Mouse (Mus musculus) frontal cortex, postnatal 14 days (tissue): Measurements from ENCODE around the gene Pex5.
A peak's percentile ranks its signal among the peaks of the same experiment; 100 is the strongest.

Source experiments
- DNase-seq, 2 experiments: peaks; one replicate each; pipeline ENCODE4 v3.0.0; 2022; ENCODE audit warnings: low spot score in 2 of 2

The Pex5 gene

DNA sequence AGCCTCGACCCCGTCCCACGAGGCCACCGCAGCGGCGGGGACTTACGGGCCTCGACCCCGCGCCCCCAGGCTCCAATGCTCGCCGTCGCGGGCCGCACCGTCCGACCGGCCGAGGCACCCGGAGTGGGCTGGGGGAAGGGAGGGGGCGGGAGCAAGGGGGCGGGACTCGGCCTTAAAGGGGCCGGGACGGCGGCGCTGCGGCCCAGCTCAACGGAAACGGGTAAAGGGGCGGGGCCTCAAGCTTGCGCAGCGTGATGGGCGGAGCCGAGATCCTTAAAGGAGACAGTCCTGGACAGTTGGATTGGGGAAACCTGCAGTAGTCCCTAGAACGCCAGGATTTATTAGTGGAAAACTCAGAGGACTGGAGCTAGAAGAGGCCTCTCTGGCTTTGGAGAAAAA lies at the start of gene Pex5:
Gene Pex5 (minus strand): TSS at position 141 of the 399 bp plus-strand sequence.
- DNase-seq, result peak; percentile 92 to 95

DNA sequence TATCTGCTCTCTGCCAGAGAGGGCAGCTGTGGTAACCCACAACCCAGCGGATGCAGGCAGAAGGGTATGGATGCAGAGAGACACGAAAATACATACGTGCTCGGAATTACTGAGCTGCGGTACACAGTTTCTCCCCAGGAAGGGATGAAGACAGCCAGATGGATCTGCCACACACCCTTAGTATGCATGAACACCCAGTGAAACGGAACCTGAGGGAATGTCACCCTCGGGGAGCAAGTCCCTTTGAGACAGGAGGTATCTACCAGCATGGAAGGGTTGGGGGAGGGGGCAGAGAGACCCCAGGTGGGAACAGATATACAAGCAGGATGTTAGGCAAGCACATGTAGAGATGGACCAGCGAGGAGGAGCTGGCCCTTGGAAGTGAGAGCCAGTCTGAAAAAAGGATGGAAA lies 49.0 kb upstream of the Pex5 start:
- DNase-seq, result peak in 1 of 2 experiments; percentile 39

- no peak for DNase-seq
Observed at GRCm38 (mm10) chr6:124459388-124459787, 44.5 kb upstream of the Pex5 start.

GRCm38 (mm10) chr6:124458505-124458904 lies 43.6 kb upstream of the Pex5 start:
- no peak for DNase-seq

DNA sequence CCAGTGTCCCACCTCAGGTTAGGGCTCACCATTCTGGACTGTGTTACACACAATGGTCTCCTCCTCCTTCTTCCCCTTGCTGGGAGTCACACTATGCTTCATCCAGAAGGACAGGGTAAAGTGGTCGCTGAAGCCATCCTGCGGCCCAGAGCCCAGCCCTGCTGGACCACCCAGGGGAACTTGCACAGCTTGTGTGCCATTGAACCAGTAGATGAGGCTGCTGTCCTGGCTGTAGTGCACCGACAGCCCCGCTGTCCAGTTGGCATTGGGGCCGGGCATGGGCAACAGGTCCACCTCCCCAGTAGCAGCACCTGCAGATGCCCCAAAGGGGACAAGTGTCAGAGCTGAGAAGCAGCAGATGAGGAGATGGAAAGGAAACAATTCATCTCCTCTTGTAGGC lies 43.0 kb upstream of the Pex5 start:
- DNase-seq, result no peak

GRCm38 (mm10) chr6:124456243-124456642 lies 41.4 kb upstream of the Pex5 start:
- no peak for DNase-seq

- DNase-seq, result no peak
Observed at GRCm38 (mm10) chr6:124453756-124454155, 38.9 kb upstream of the Pex5 start.

GRCm38 (mm10) chr6:124451995-124452394 lies 37.1 kb upstream of the Pex5 start:
- no peak for DNase-seq

DNA sequence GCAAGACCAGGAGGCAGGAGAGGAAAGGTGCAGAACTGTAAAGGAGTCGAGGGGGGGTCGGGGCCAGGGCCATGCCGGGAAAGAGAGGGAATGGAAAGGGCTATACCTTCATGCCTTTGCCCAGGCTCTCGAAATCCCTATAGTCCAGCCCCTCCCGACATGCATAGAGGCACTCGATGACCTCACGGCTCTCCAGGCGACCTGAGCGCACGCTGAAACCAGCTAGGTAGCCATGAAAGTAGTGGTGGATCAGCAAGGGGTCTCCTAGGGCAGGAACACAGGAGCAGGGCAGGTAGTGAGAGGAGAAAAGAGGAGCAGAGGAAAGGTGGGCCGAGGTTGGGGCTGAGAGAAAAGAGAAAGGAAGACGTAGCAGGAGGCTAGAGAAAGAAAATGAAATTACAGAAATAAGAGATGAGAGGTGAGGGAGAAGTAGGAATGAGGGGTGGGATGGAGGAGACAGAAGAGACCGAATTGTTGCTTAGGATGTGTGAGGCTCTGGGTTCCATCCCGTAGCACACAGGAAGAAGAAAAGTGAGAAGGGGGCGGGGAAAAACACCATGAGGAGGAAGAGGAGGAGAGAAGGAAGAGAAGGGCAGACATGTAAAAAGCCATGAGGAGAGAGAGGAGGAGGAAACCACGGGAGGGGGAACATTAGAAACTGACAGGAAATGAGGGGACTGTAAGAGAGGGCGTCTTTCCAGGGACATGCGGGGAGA lies 35.0 kb upstream of the Pex5 start:
- DNase-seq, result no peak

GRCm38 (mm10) chr6:124448959-124449667 lies 34.2 kb upstream of the Pex5 start:
- no peak for DNase-seq

GRCm38 (mm10) chr6:124448186-124448852 lies 33.5 kb upstream of the Pex5 start:
- DNase-seq, result no peak

DNA sequence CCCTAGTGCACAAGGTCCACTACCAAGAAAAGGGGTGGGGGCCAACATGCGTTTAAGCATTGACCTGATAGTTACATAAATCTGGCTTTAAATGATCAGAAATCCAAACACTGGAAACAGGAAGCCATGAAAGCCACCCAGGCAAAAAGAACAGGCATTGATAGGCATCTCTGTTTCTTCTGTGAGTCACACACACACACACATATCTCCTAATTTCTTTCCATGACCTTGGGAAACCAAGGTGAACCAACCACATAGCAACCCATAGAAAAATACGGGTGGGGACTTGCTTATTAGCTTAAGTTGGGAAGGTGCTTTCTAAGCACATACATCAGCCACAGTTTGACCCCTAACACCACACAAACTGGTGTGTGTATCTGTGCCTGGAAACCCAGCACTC lies 32.5 kb upstream of the Pex5 start:
- DNase-seq, result no peak

GRCm38 (mm10) chr6:124446459-124446858 lies 31.6 kb upstream of the Pex5 start:
- DNase-seq, result no peak

GRCm38 (mm10) chr6:124446024-124446423 lies 31.2 kb upstream of the Pex5 start:
- DNase-seq, result no peak

GRCm38 (mm10) chr6:124443338-124443737 lies 28.5 kb upstream of the Pex5 start:
- no peak for DNase-seq

DNA sequence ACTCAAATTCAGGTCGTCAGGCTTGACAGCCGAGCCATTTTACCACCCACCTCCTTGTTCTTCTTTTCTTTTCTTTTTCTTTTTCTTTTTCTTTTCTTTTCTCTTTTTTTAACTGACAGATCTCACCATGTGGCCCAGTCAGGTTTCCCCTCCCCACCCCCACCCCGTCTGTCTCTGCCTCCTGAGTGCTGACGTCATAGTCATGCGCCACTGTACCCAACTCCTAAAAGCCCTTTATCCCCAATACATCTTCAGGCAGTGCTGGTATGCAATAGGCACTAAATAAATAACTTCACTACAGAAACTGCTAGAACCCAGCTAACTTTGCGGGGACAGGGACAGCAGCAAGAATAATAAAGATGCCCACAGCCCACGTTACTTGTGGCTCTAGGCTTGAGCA lies 21.4 kb upstream of the Pex5 start:
- DNase-seq, result no peak

- DNase-seq, result no peak
Observed at GRCm38 (mm10) chr6:124435173-124435572, 20.3 kb upstream of the Pex5 start.

DNA sequence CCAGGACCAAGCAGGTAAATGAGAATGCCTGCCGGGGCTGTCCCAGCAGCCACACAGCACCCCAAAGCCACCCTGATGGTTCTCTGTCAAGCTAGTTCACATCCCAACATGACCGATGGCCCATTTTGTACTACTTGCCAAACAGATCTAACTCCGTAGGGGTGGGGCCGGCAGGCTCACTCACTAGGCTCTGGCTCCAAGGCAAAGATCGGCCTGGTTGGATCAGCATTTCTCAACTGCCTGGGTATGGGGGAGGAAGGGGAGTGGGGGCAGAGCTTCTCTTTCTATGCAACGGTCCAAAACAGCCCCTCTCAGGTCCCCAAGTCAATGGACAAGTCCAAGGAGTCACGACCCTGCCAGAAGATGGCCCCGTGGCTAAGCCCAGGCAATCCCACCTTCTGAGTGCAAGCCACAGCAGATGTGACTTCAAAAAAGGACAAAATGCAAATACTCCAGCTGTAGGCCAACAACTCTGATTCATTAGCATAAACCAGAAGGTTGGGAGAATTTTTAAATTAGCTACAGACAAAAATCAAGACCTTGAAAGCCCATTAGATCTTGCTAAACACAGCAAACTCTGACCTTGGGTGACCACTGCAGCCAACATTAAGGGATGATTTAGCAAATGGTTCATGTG lies 18.9 kb upstream of the Pex5 start:
- no peak for DNase-seq

GRCm38 (mm10) chr6:124430784-124431495 lies 16.1 kb upstream of the Pex5 start:
- no peak for DNase-seq

GRCm38 (mm10) chr6:124430379-124430778 lies 15.5 kb upstream of the Pex5 start:
- no peak for DNase-seq

DNA sequence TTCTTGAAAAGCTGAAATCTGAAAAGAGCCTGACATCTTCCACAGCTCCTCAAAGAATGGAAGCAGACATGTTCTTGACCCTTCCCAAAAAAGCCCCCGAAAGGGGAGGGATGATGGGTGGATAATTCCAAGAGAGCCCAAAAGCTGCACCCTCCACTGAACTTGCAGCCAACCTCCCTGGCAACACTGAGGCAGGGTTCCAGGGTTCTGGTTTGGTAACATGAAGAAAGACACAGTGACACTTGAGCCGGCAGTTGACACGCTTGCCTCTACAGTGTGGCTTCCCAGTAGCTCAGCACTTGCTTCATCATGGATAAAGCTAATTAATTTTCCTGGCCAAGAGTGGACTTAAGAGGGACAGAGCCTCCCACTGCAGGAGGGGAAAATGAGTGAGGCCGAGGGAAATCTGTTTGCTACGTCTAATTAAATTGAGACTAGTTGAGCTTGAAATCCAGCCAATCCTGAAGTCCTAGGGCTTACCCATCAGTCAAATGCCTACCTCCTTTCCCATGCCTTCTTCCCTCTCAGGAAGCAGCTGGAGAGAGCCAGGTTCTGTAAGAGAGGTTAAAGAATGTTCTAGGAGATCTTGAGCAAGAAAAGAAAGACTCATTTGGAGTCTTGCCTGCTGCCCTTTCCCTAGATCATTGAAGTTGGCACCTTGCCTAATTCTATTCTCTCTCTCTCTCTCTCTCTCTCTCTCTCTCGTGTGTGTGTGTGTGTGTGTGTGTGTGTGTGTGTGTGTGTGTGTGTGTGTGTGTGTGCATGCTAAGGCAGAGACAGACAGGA lies 13.1 kb upstream of the Pex5 start:
- no peak for DNase-seq
